Mouse (Mus musculus): ENCODE results near the gene Armc12. TPM values are rescaled to one million over a fixed set of nuclear protein-coding genes. Genes with fewer than 3 reads are reported as not detected.

Armc12 gene
- polyA plus RNA-seq, 1 experiment from 2014 or later, result not detected

- Histone ChIP-seq H3K9me3 (ENCODE audit: control insufficient read depth, low read length) (no peaks in the 10 kb centered on the region), H3K36me3 (ENCODE audit: control insufficient read depth, insufficient read depth, low read length) (peaks cover 50% of the 10 kb centered on the region), H3K4me3 (ENCODE audit: low read depth, low read length) (no peak overlapping the region), H3K4me1 (ENCODE audit: control insufficient read depth, insufficient read depth, low read length) (no peaks in the 10 kb centered on the region), H3K4me2 (ENCODE audit: low read depth, low read length) (no peak overlapping the region), H3K9ac (replicated peaks; ENCODE audit: low read depth, low read length) (no peak overlapping the region), H3K27ac (ENCODE audit: low read depth, low read length) (no peak overlapping the region), H3K27me3 (ENCODE audit: control insufficient read depth, insufficient read depth, low read length) (no peaks in the 10 kb centered on the region)
- ATAC-seq (ENCODE audit: low read depth), result no peak
- 80% methylated on average over 2 of the region's 2 CpGs for WGBS
Observed at GRCm38 (mm10) chr17:28588591-28588990, 58.0 kb downstream of the Armc12 start.

Small RNA genes lying within 50 kb of the gene (microRNA-seq; reads per million reads assigned to microRNA genes)
- gene Gm25195 (not detected), gene Mir6969 (not detected)

Other genes starting within 250 kb of the Armc12 start
- 22.7 and 23.5 TPM in 2 replicates for gene Fance, start 217.3 kb upstream of the Armc12 start, polyA plus RNA-seq (2014; fragmentation: Nextera tagmentation; extraction: Ambion mirVana)
- 367 and 407 TPM in 2 replicates for gene Rpl10a, start 202.3 kb upstream of the Armc12 start, polyA plus RNA-seq (2014; fragmentation: Nextera tagmentation; extraction: Ambion mirVana)
- 1.2 and 1.6 TPM in 2 replicates for gene Tead3, start 180.0 kb upstream of the Armc12 start, polyA plus RNA-seq (2014; fragmentation: Nextera tagmentation; extraction: Ambion mirVana)
- gene Tulp1, start 165.6 kb upstream of the Armc12 start, polyA plus RNA-seq (2014; fragmentation: Nextera tagmentation; extraction: Ambion mirVana), result 0.66 and 0.89 TPM in 2 replicates
- 9.9 and 11.1 TPM in 2 replicates for gene Fkbp5, start 13.3 kb upstream of the Armc12 start, polyA plus RNA-seq (2014; fragmentation: Nextera tagmentation; extraction: Ambion mirVana)
- gene Clpsl2, start 18.6 kb downstream of the Armc12 start, polyA plus RNA-seq (2014; fragmentation: Nextera tagmentation; extraction: Ambion mirVana), result not detected in 2 replicates
- gene Clps, start 30.0 kb downstream of the Armc12 start, polyA plus RNA-seq (2014; fragmentation: Nextera tagmentation; extraction: Ambion mirVana), result not detected in 2 replicates
- gene Lhfpl5, start 44.8 kb downstream of the Armc12 start, polyA plus RNA-seq (2014; fragmentation: Nextera tagmentation; extraction: Ambion mirVana), result 12.7 and 18.1 TPM in 2 replicates
- 110 and 129 TPM in 2 replicates for gene Srpk1, start 91.9 kb downstream of the Armc12 start, polyA plus RNA-seq (2014; fragmentation: Nextera tagmentation; extraction: Ambion mirVana)
- 1.9 and 3.0 TPM in 2 replicates for gene Slc26a8, start 159.4 kb downstream of the Armc12 start, polyA plus RNA-seq (2014; fragmentation: Nextera tagmentation; extraction: Ambion mirVana)
- 30.0 and 35.6 TPM in 2 replicates for gene Mapk14, start 160.5 kb downstream of the Armc12 start, polyA plus RNA-seq (2014; fragmentation: Nextera tagmentation; extraction: Ambion mirVana)
- gene AC170998.1, start 195.3 kb downstream of the Armc12 start, polyA plus RNA-seq (2014; fragmentation: Nextera tagmentation; extraction: Ambion mirVana), result 2.3 and 2.8 TPM in 2 replicates
- gene Mapk13, start 238.5 kb downstream of the Armc12 start, polyA plus RNA-seq (2014; fragmentation: Nextera tagmentation; extraction: Ambion mirVana), result 0.32 and 0.96 TPM in 2 replicates